In genomic region chrX:73465483-73466186, GRCm38 (mm10) we compare ENCODE assay signal across 9 mouse cellular contexts. TPM values are rescaled to one million over a fixed set of nuclear protein-coding genes. Genes with fewer than 3 reads are reported as not detected.
DNase-seq lines count a peak whose midpoint lies in the region; ATAC-seq and TF ChIP-seq lines count a peak whose summit lies in the region.
"Had no signal": no experiment of that assay in that cellular context is flagged by ENCODE, and none has a peak within 500 bp of the region (broad histone marks: within the 10 kb centered on the region; RNA-seq: fewer than 3 reads in every experiment).

No protein-coding gene starts in this region.

- H3K4me2 ChIP-seq in midbrain, postnatal 0 days (ENCODE audit: low read depth, low read length, poor library complexity, severe bottlenecking), result no peak overlapping the region
- H3K4me2 ChIP-seq in midbrain, embryonic 14.5 days (ENCODE audit: low read length), result no peak overlapping the region
- no peak overlapping the region for H3K4me2 ChIP-seq in heart, embryonic 14.5 days (ENCODE audit: low read length)
- H3K4me2 ChIP-seq: hindbrain, embryonic 15.5 days had no signal

- no peaks in the 10 kb centered on the region for H3K27me3 ChIP-seq in midbrain, postnatal 0 days (ENCODE audit: insufficient read depth, low read length)
- H3K27me3 ChIP-seq in midbrain, embryonic 14.5 days (ENCODE audit: control insufficient read depth, insufficient read depth, low read length), result no peaks in the 10 kb centered on the region
- H3K27me3 ChIP-seq in heart, embryonic 14.5 days (ENCODE audit: control insufficient read depth, insufficient read depth, low read length), result no peaks in the 10 kb centered on the region
- H3K27me3 ChIP-seq: hindbrain, embryonic 15.5 days had no signal

- no peaks in the 10 kb centered on the region for H3K4me1 ChIP-seq in midbrain, postnatal 0 days (ENCODE audit: insufficient read depth, low read length)
- H3K4me1 ChIP-seq in midbrain, embryonic 14.5 days (ENCODE audit: control insufficient read depth, insufficient read depth, low read length), result no peaks in the 10 kb centered on the region
- peaks cover 0 to 2% of the 10 kb centered on the region in 2 experiments; a peak in 1 of 4 replicates for H3K4me1 ChIP-seq in heart, embryonic 14.5 days (ENCODE audit: control insufficient read depth in 2 of 2, insufficient read depth in 2 of 2, low read length in 2 of 2)
- H3K4me1 ChIP-seq: hindbrain, embryonic 15.5 days had no signal

- H3K27ac ChIP-seq in midbrain, postnatal 0 days (ENCODE audit: low read depth, low read length), result no peak overlapping the region
- no peak overlapping the region for H3K27ac ChIP-seq in midbrain, embryonic 14.5 days (replicated peaks; ENCODE audit: low read depth, low read length)
- H3K27ac ChIP-seq in heart, embryonic 14.5 days (replicated peaks in 1 of 2; ENCODE audit: control insufficient read depth in 1 of 2, insufficient read depth in 1 of 2, low read depth in 2 of 2, low read length in 2 of 2), result peak overlapping the region; percentile 1 to 24; a peak in 3 of 4 replicates
- H3K27ac ChIP-seq: hindbrain, embryonic 15.5 days had no signal

- no peak for TF ChIP-seq CTCF in midbrain, postnatal 0 days (IDR thresholded peaks at IDR 0.05)

- no peak overlapping the region for H3K9ac ChIP-seq in midbrain, postnatal 0 days (replicated peaks; ENCODE audit: low read length, poor library complexity, severe bottlenecking)
- no peak overlapping the region for H3K9ac ChIP-seq in midbrain, embryonic 14.5 days (replicated peaks; ENCODE audit: low read length)
- no peak overlapping the region for H3K9ac ChIP-seq in heart, embryonic 14.5 days (ENCODE audit: low read length)
- H3K9ac ChIP-seq: hindbrain, embryonic 15.5 days had no signal

- no peak overlapping the region for H3K4me3 ChIP-seq in midbrain, postnatal 0 days (ENCODE audit: low read depth, low read length)
- no peak overlapping the region for H3K4me3 ChIP-seq in midbrain, embryonic 14.5 days (replicated peaks; ENCODE audit: low read depth, low read length)
- H3K4me3 ChIP-seq in heart, embryonic 14.5 days (ENCODE audit: control insufficient read depth in 1 of 2, insufficient read depth in 1 of 2, low read depth in 1 of 2, low read length in 2 of 2), result no peak overlapping the region
- H3K4me3 ChIP-seq: hindbrain, embryonic 15.5 days had no signal

- DNase-seq in adrenal gland, adult (ENCODE audit: inconsistent age in 2 of 2, low spot score in 1 of 2), result peak; percentile 60 to 73
- DNase-seq in adrenal gland, postnatal 4 days (ENCODE audit: low spot score in 2 of 2), result no peak
- peak; percentile 41 for DNase-seq in midbrain, postnatal 0 days (ENCODE audit: low spot score)
- no peak for DNase-seq in midbrain, embryonic 14.5 days
- peak; percentile 60 for DNase-seq in lung, postnatal 25 days (ENCODE audit: low spot score)
- DNase-seq in natural killer cell, adult 2 months (ENCODE audit: low spot score in 2 of 2), result no peak

- H3K9me3 ChIP-seq in midbrain, postnatal 0 days (ENCODE audit: low read length), result no peaks in the 10 kb centered on the region
- no peaks in the 10 kb centered on the region for H3K9me3 ChIP-seq in midbrain, embryonic 14.5 days (ENCODE audit: control insufficient read depth, low read length)
- no peaks in the 10 kb centered on the region for H3K9me3 ChIP-seq in heart, embryonic 14.5 days (ENCODE audit: control insufficient read depth, low read length)
- H3K9me3 ChIP-seq: hindbrain, embryonic 15.5 days had no signal

- H3K36me3 ChIP-seq in midbrain, postnatal 0 days (ENCODE audit: insufficient read depth, low read length), result no peaks in the 10 kb centered on the region
- no peaks in the 10 kb centered on the region for H3K36me3 ChIP-seq in midbrain, embryonic 14.5 days (ENCODE audit: control insufficient read depth, insufficient read depth, low read length)
- H3K36me3 ChIP-seq in heart, embryonic 14.5 days (ENCODE audit: control insufficient read depth, insufficient read depth, low read length), result no peaks in the 10 kb centered on the region
- H3K36me3 ChIP-seq: hindbrain, embryonic 15.5 days had no signal

- no peak; the same call in 1 of the 2 replicates for ATAC-seq in midbrain, postnatal 0 days (ENCODE audit: low FRiP score)
- no peak for ATAC-seq in midbrain, embryonic 14.5 days (ENCODE audit: low FRiP score, low TSS enrichment)
- ATAC-seq in heart, embryonic 14.5 days (ENCODE audit: insufficient number of reproducible peaks, insufficient read depth, low FRiP score, low read depth), result peak; percentile 50; the same call in 1 of the 2 replicates
- ATAC-seq in cerebellum, adult (ENCODE audit: insufficient number of reproducible peaks, low FRiP score, low TSS enrichment), result no peak

- WGBS in midbrain, postnatal 0 days, result 61% methylated on average over 9 of the region's 9 CpGs
- WGBS in midbrain, embryonic 14.5 days, result 71% methylated on average over 9 of the region's 9 CpGs
- 57% methylated on average over 9 of the region's 9 CpGs for WGBS in heart, embryonic 14.5 days

RNA-seq across cellular contexts. Expression of gene Haus7, which starts 6.8 kb away (rescaled TPM):
- total RNA-seq in adrenal gland, postnatal 4 days (2021), result 10 to 100 TPM; 45.4 to 52.8 TPM
- 30.7 and 34.7 TPM in 2 replicates for total RNA-seq in midbrain, postnatal 0 days (2014; rRNA removed)
- polyA plus RNA-seq in midbrain, postnatal 0 days (2015; fragmentation: Nextera tagmentation; extraction: Ambion mirVana), result 61.7 and 63.6 TPM in 2 replicates
- polyA plus RNA-seq in midbrain, embryonic 14.5 days (2014; fragmentation: Nextera tagmentation; extraction: Ambion mirVana), result 67.1 and 69.1 TPM in 2 replicates
- 42.0 and 43.2 TPM in 2 replicates for polyA plus RNA-seq in heart, embryonic 14.5 days (2014; fragmentation: Nextera tagmentation; extraction: Ambion mirVana)

RNA-seq across cellular contexts. Expression of gene Bgn, which starts 17.8 kb away (rescaled TPM):
- 100 to 1,000 TPM; 245 to 273 TPM for total RNA-seq in adrenal gland, postnatal 4 days (2021)
- 43.9 and 44.6 TPM in 2 replicates for total RNA-seq in midbrain, postnatal 0 days (2014; rRNA removed)
- 17.1 and 19.8 TPM in 2 replicates for polyA plus RNA-seq in midbrain, postnatal 0 days (2015; fragmentation: Nextera tagmentation; extraction: Ambion mirVana)
- 9.2 and 30.6 TPM in 2 replicates for polyA plus RNA-seq in midbrain, embryonic 14.5 days (2014; fragmentation: Nextera tagmentation; extraction: Ambion mirVana)
- 111 and 130 TPM in 2 replicates for polyA plus RNA-seq in heart, embryonic 14.5 days (2014; fragmentation: Nextera tagmentation; extraction: Ambion mirVana)

RNA-seq across cellular contexts. Expression of gene Trex2, which starts 30.5 kb away (rescaled TPM):
- not detected for total RNA-seq in adrenal gland, postnatal 4 days (2021)
- total RNA-seq in midbrain, postnatal 0 days (2014; rRNA removed), result 1.3 TPM in 1 of 2 replicates, not detected in the other
- polyA plus RNA-seq in midbrain, postnatal 0 days (2015; fragmentation: Nextera tagmentation; extraction: Ambion mirVana), result not detected in 2 replicates
- polyA plus RNA-seq in midbrain, embryonic 14.5 days (2014; fragmentation: Nextera tagmentation; extraction: Ambion mirVana), result not detected in 2 replicates
- not detected in 2 replicates for polyA plus RNA-seq in heart, embryonic 14.5 days (2014; fragmentation: Nextera tagmentation; extraction: Ambion mirVana)
- polyA plus RNA-seq: hindbrain, embryonic 15.5 days had no signal

RNA-seq across cellular contexts. Expression of gene Atp2b3, which starts 37.3 kb away (rescaled TPM):
- total RNA-seq in adrenal gland, postnatal 4 days (2021), result 10 to 100 TPM; 20.3 to 22.6 TPM
- 40.4 and 41.9 TPM in 2 replicates for total RNA-seq in midbrain, postnatal 0 days (2014; rRNA removed)
- 6.7 and 7.9 TPM in 2 replicates for polyA plus RNA-seq in midbrain, postnatal 0 days (2015; fragmentation: Nextera tagmentation; extraction: Ambion mirVana)
- polyA plus RNA-seq in midbrain, embryonic 14.5 days (2014; fragmentation: Nextera tagmentation; extraction: Ambion mirVana), result 4.9 and 5.0 TPM in 2 replicates
- 0.27 and 0.41 TPM in 2 replicates for polyA plus RNA-seq in heart, embryonic 14.5 days (2014; fragmentation: Nextera tagmentation; extraction: Ambion mirVana)

RNA-seq across cellular contexts. Expression of gene Zfp92, which starts 54.7 kb away (rescaled TPM):
- under 1 TPM; 0.25 to 0.31 TPM for total RNA-seq in adrenal gland, postnatal 4 days (2021)
- total RNA-seq in midbrain, postnatal 0 days (2014; rRNA removed), result 5.3 and 5.5 TPM in 2 replicates
- 1.5 and 2.1 TPM in 2 replicates for polyA plus RNA-seq in midbrain, postnatal 0 days (2015; fragmentation: Nextera tagmentation; extraction: Ambion mirVana)
- 0.65 and 0.87 TPM in 2 replicates for polyA plus RNA-seq in midbrain, embryonic 14.5 days (2014; fragmentation: Nextera tagmentation; extraction: Ambion mirVana)
- not detected in 2 replicates for polyA plus RNA-seq in heart, embryonic 14.5 days (2014; fragmentation: Nextera tagmentation; extraction: Ambion mirVana)

Comparison
In these comparisons a context has a peak if more than half of its experiments do, and no peak if none do; other contexts are left out.
1. DNase-seq: peak in adrenal gland, adult (2 of 2), midbrain, postnatal 0 days (single experiment) and lung, postnatal 25 days (single experiment); none in adrenal gland, postnatal 4 days (0 of 2), midbrain, embryonic 14.5 days (single experiment) and natural killer cell, adult 2 months (0 of 2).
2. H3K27ac ChIP-seq: peak in heart, embryonic 14.5 days (2 of 2); none in midbrain, postnatal 0 days (single experiment) and midbrain, embryonic 14.5 days (single experiment).